In the genomic region with DNA sequence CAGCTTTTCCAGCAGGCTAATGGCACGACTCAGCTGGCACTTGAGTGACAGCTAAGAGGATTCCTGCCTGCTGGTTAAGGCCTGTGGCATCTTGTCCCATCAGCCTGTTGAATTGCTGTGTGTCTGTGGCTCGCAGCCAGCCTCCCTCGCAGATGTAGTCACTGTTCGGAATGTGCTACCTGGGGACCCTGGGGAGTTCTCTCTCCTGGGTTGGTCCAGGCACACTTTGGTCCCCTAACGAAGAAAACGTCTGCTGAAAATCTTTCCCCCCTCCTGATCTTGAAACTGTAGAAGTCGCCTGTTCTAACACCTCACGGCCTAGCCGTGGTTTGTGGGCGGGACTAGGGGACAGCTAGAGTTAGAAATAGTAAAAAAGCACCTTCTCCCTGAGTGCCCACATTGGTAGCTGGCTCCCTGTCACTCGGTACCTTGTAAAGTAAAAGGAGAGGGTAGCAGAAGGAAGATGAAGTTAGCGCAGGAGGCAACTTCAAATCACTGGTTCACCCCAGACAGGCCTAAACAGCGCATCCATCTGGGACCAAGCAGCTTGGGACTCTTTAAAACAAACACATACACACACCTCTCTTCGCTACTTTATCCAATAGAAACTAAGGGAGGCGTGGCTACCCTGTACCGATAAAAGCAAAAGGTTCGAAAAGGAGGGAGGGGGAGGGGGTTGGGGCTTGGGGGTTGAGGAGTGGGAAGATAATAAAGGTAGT, we compare ENCODE assay signal across 8 mouse cellular contexts. TPM values are rescaled to one million over a fixed set of nuclear protein-coding genes. Genes with fewer than 3 reads are reported as not detected.
A peak's percentile ranks its signal among the peaks of the same experiment; 100 is the strongest.
DNase-seq lines count a peak whose midpoint lies in the region; ATAC-seq lines count a peak whose summit lies in the region.

No protein-coding gene starts in this region.

- peak; percentile 43 for ATAC-seq in granulocyte monocyte progenitor cell, adult 5-6 weeks (replicated peaks; ENCODE audit: poor library complexity, severe bottlenecking)

- peak; percentile 96 for DNase-seq in heart, adult 11 months
- DNase-seq in heart, adult 8-10 months (ENCODE audit: low spot score): no peak
- DNase-seq in ZHBTc4 (ENCODE audit: low read depth, low spot score): peak; percentile 60
- DNase-seq in kidney, adult 18-20 months: peak; percentile 36
- DNase-seq in mesoderm, embryonic 11.5 days (ENCODE audit: low read depth, low spot score): peak; percentile 20
- no peak for DNase-seq in frontal cortex, postnatal 25 days (ENCODE audit: low spot score in 2 of 2)
- DNase-seq in gastrocnemius, adult 8-10 months (ENCODE audit: low spot score in 2 of 2): no peak

RNA-seq across cellular contexts. Expression of gene Lnx1, which starts 1.2 kb away (rescaled TPM):
- 10 to 100 TPM; 11.3 to 17.8 (median 13.3) TPM for total RNA-seq in heart, adult 8-10 months (2022)
- total RNA-seq in granulocyte monocyte progenitor cell, adult 5-6 weeks (2014; fragmentation: Nextera tagmentation): not detected in 2 replicates
- 0.05 and 0.26 TPM in 2 replicates for total RNA-seq in granulocyte monocyte progenitor cell, adult 5-6 weeks (2017)
- total RNA-seq in gastrocnemius, adult 8-10 months (2022): 1 to 10 TPM; 2.1 to 4.0 (median 3.0) TPM

Comparison
In these comparisons a context has a peak if more than half of its experiments do, and no peak if none do; other contexts are left out.
1. DNase-seq: peak in heart, adult 11 months (single experiment), ZHBTc4 (single experiment), kidney, adult 18-20 months (single experiment) and mesoderm, embryonic 11.5 days (single experiment); none in heart, adult 8-10 months (single experiment), frontal cortex, postnatal 25 days (0 of 2) and gastrocnemius, adult 8-10 months (0 of 2).